ENCODE assay signal across 19 mouse cellular contexts in genomic region chr3:152753345-152753744, GRCm38 (mm10).
"Had no signal": no experiment of that assay in that cellular context is flagged by ENCODE, and none has a peak within 500 bp of the region (broad histone marks: within the 10 kb centered on the region; RNA-seq: fewer than 3 reads in every experiment).

No protein-coding gene starts in this region.

- H3K9me3 ChIP-seq: heart, embryonic 13.5 days; heart, embryonic 15.5 days; hindbrain, embryonic 13.5 days; hindbrain, embryonic 15.5 days had no signal

- H3K4me3 ChIP-seq: heart, adult 2 months; heart, embryonic 13.5 days; heart, embryonic 15.5 days; hindbrain, embryonic 13.5 days; hindbrain, embryonic 15.5 days; kidney, embryonic 15.5 days; limb, embryonic 13.5 days had no signal

- H3K27ac ChIP-seq: heart, adult 2 months; heart, embryonic 13.5 days; heart, embryonic 15.5 days; kidney, embryonic 15.5 days; kidney, postnatal 0 days; limb, embryonic 13.5 days had no signal

- DNase-seq: gastrocnemius, postnatal 14 days; gastrocnemius, postnatal 36 days; heart, adult 11 months; heart, adult 2 months; heart, postnatal 14 days; heart, postnatal 36 days; kidney, adult 11 months; kidney, postnatal 14 days; layer of hippocampus, adult 9-11 months; layer of hippocampus, postnatal 36 days had no signal

- H3K4me2 ChIP-seq: heart, embryonic 11.5 days; heart, embryonic 13.5 days; heart, embryonic 15.5 days; hindbrain, embryonic 13.5 days; hindbrain, embryonic 15.5 days; kidney, embryonic 15.5 days; limb, embryonic 13.5 days had no signal

- H3K4me1 ChIP-seq: kidney, embryonic 15.5 days had no signal

- H3K27me3 ChIP-seq: heart, embryonic 13.5 days; heart, embryonic 15.5 days; hindbrain, embryonic 13.5 days; hindbrain, embryonic 15.5 days; kidney, embryonic 15.5 days; limb, embryonic 13.5 days had no signal

- H3K36me3 ChIP-seq: heart, embryonic 15.5 days; hindbrain, embryonic 15.5 days had no signal

- H3K9ac ChIP-seq: forebrain, postnatal 0 days; heart, embryonic 13.5 days; heart, embryonic 15.5 days; hindbrain, embryonic 13.5 days; hindbrain, embryonic 15.5 days; kidney, embryonic 15.5 days; limb, embryonic 13.5 days had no signal
